Mouse (Mus musculus) forebrain, embryonic 15.5 days (tissue): Measurements from ENCODE around the gene 1700017D01Rik. TPM values are rescaled to one million over a fixed set of nuclear protein-coding genes. Genes with fewer than 3 reads are reported as not detected.
A peak's percentile ranks its signal among the peaks of the same experiment; 100 is the strongest.
"Not testable (repeated sequence)": the region's sequence is repeated elsewhere in the genome, so short reads cannot be mapped to it uniquely, and the experiment has no call there.

Experiments used
- ATAC-seq: fragments of 200-750 bp; cut with Nextera tagmentation; replicated peaks from 2 replicates; pipeline ENCODE4 v1.8.0; 2017; ENCODE audit warnings: mild to moderate bottlenecking, moderate TSS enrichment, moderate library complexity
- H3K27ac ChIP-seq: fragments of 300-500 bp; sonication (generic); replicated peaks from 2 replicates; pipeline ENCODE4 v1.5.1; 2015; ENCODE audit warnings: mild to moderate bottlenecking, inconsistent platforms
- H3K27me3 ChIP-seq: fragments of 300-500 bp; sonication (generic); 2 replicates; pipeline ENCODE4 v1.6.1; 2015; ENCODE audit warnings: inconsistent platforms
- H3K36me3 ChIP-seq: fragments of 300-500 bp; sonication (generic); 2 replicates; pipeline ENCODE4 v1.6.1; 2015; ENCODE audit warnings: mild to moderate bottlenecking, inconsistent platforms
- H3K4me1 ChIP-seq: fragments of 300-500 bp; sonication (generic); 2 replicates; pipeline ENCODE4 v1.6.1; 2015; ENCODE audit warnings: inconsistent platforms
- H3K4me2 ChIP-seq: fragments of 300-500 bp; sonication (generic); replicated peaks from 2 replicates; pipeline ENCODE4 v1.6.1; 2015; ENCODE audit warnings: mild to moderate bottlenecking, inconsistent platforms
- H3K4me3 ChIP-seq: fragments of 300-500 bp; sonication (generic); 2 replicates; pipeline ENCODE4 v1.5.1; 2015; ENCODE audit warnings: mild to moderate bottlenecking, inconsistent platforms
- H3K9ac ChIP-seq: fragments of 300-500 bp; sonication (generic); replicated peaks from 2 replicates; pipeline ENCODE4 v1.6.1; 2015; ENCODE audit warnings: mild to moderate bottlenecking, inconsistent platforms
- H3K9me3 ChIP-seq: fragments of 300-500 bp; sonication (generic); 2 replicates; pipeline ENCODE4 v1.6.1; 2016; ENCODE audit warnings: inconsistent platforms
- WGBS: fragments of 180-500 bp; shearing (Covaris S2); methylation state at CpG from one replicate; pipeline ENCODE4 v1.1.7; 2015; ENCODE audit warnings: mixed read lengths; 5-methylcytosine and 5-hydroxymethylcytosine counted together
- polyA plus RNA-seq: library from polyadenylated mRNA; unstranded; fragments of >200 nt; fragmentation: Nextera tagmentation; extraction: Ambion mirVana; gene quantifications from 2 replicates; pipeline ENCODE4 v1.2.1, GENCODE M21; 2015

The 1700017D01Rik gene
- not detected in 2 replicates for polyA plus RNA-seq

- not testable (repeated sequence) for H3K4me3 ChIP-seq, ATAC-seq, H3K4me1 ChIP-seq, H3K27me3 ChIP-seq, H3K9ac ChIP-seq, H3K27ac ChIP-seq, H3K9me3 ChIP-seq, H3K36me3 ChIP-seq, H3K4me2 ChIP-seq
- 85% methylated on average over 8 of the region's 8 CpGs for WGBS
Observed at GRCm38 (mm10) chr19:11130776-11131175, at the start of gene 1700017D01Rik. TSS of gene 1700017D01Rik (minus strand) at chr19:11130876.

GRCm38 (mm10) chr19:11177464-11177863, 46.8 kb upstream of the 1700017D01Rik start:
- H3K36me3 ChIP-seq = no peaks in the 10 kb centered on the region
- no peak overlapping the region for H3K4me3 ChIP-seq
- no peak overlapping the region for H3K9ac ChIP-seq
- no peak overlapping the region for H3K4me2 ChIP-seq
- no peak for ATAC-seq
- H3K4me1 ChIP-seq = no peaks in the 10 kb centered on the region
- 55% methylated on average over 2 of the region's 2 CpGs for WGBS
- H3K9me3 ChIP-seq = no peaks in the 10 kb centered on the region
- no peak overlapping the region for H3K27ac ChIP-seq
- no peaks in the 10 kb centered on the region for H3K27me3 ChIP-seq

- no peaks in the 10 kb centered on the region for H3K9me3 ChIP-seq
- ATAC-seq = no peak
- no peaks in the 10 kb centered on the region for H3K36me3 ChIP-seq
- no peak within 1 kb of the TSS for H3K4me3 ChIP-seq
- no peak within 1 kb of the TSS for H3K9ac ChIP-seq
- 35% methylated on average over 10 of the region's 10 CpGs for WGBS
- H3K27me3 ChIP-seq = no peaks in the 10 kb centered on the region
- H3K27ac ChIP-seq = no peak within 1 kb of the TSS
- no peak within 1 kb of the TSS for H3K4me2 ChIP-seq
- no peaks in the 10 kb centered on the region for H3K4me1 ChIP-seq
Observed at GRCm38 (mm10) chr19:11165172-11165571, 34.5 kb upstream of the 1700017D01Rik start, which contains the start of gene 1700025F22Rik. TSS of gene 1700025F22Rik (minus strand) at chr19:11165320.

GRCm38 (mm10) chr19:11157890-11158289, 27.2 kb upstream of the 1700017D01Rik start:
- not testable (repeated sequence) for H3K4me2 ChIP-seq, H3K9me3 ChIP-seq, H3K36me3 ChIP-seq, ATAC-seq, H3K9ac ChIP-seq, H3K27ac ChIP-seq, H3K27me3 ChIP-seq, H3K4me1 ChIP-seq, H3K4me3 ChIP-seq
- WGBS = 86% methylated on average over 5 of the region's 6 CpGs

GRCm38 (mm10) chr19:11135336-11135735, 4.7 kb upstream of the 1700017D01Rik start:
- H3K36me3 ChIP-seq = no peaks in the 10 kb centered on the region
- no peaks in the 10 kb centered on the region for H3K27me3 ChIP-seq
- no peaks in the 10 kb centered on the region for H3K9me3 ChIP-seq
- no peak overlapping the region for H3K9ac ChIP-seq
- H3K4me2 ChIP-seq = no peak overlapping the region
- H3K4me1 ChIP-seq = no peaks in the 10 kb centered on the region
- ATAC-seq = no peak
- H3K27ac ChIP-seq = no peak overlapping the region
- H3K4me3 ChIP-seq = no peak overlapping the region
- 77% methylated on average over 4 of the region's 4 CpGs for WGBS

GRCm38 (mm10) chr19:11134852-11135251, 4.2 kb upstream of the 1700017D01Rik start:
- no peak overlapping the region for H3K9ac ChIP-seq
- no peak overlapping the region for H3K27ac ChIP-seq
- H3K4me1 ChIP-seq = no peaks in the 10 kb centered on the region
- H3K27me3 ChIP-seq = no peaks in the 10 kb centered on the region
- no peaks in the 10 kb centered on the region for H3K9me3 ChIP-seq
- no peak overlapping the region for H3K4me2 ChIP-seq
- no peak overlapping the region for H3K4me3 ChIP-seq
- no peaks in the 10 kb centered on the region for H3K36me3 ChIP-seq
- 87% methylated on average over 2 of the region's 2 CpGs for WGBS
- no peak for ATAC-seq

GRCm38 (mm10) chr19:11129702-11130101, 974 bp downstream of the 1700017D01Rik start:
- no peak overlapping the region for H3K4me2 ChIP-seq
- no peaks in the 10 kb centered on the region for H3K36me3 ChIP-seq
- no peak overlapping the region for H3K9ac ChIP-seq
- no peaks in the 10 kb centered on the region for H3K27me3 ChIP-seq
- ATAC-seq = no peak
- no peak overlapping the region for H3K4me3 ChIP-seq
- H3K9me3 ChIP-seq = peaks cover 11% of the 10 kb centered on the region; the same call in 1 of the 2 replicates
- WGBS = 93% methylated on average over 1 of the region's 1 CpGs
- no peaks in the 10 kb centered on the region for H3K4me1 ChIP-seq
- H3K27ac ChIP-seq = no peak overlapping the region

GRCm38 (mm10) chr19:11121016-11121420, 9.7 kb downstream of the 1700017D01Rik start:
- Histone ChIP-seq H3K9ac (peak overlapping the region; percentile 33; the same call in 1 of the 2 replicates), H3K4me2 (peak overlapping the region; percentile 40), H3K4me3 (peak overlapping the region; percentile 39)
- H3K27ac ChIP-seq, H3K4me1 ChIP-seq, H3K36me3 ChIP-seq, H3K9me3 ChIP-seq, H3K27me3 ChIP-seq: not testable (repeated sequence)
- under 1% methylated on average over 15 of the region's 38 CpGs for WGBS
- ATAC-seq = peak; percentile 98

GRCm38 (mm10) chr19:11119338-11119737, 11.3 kb downstream of the 1700017D01Rik start:
- no peaks in the 10 kb centered on the region for H3K9me3 ChIP-seq
- ATAC-seq = no peak
- no peak overlapping the region for H3K4me3 ChIP-seq
- H3K9ac ChIP-seq = no peak overlapping the region
- no peak overlapping the region for H3K4me2 ChIP-seq
- H3K27me3 ChIP-seq = no peaks in the 10 kb centered on the region
- H3K27ac ChIP-seq = no peak overlapping the region
- no peaks in the 10 kb centered on the region for H3K36me3 ChIP-seq
- 85% methylated on average over 2 of the region's 2 CpGs for WGBS
- H3K4me1 ChIP-seq = no peaks in the 10 kb centered on the region

GRCm38 (mm10) chr19:11107746-11108145, 22.9 kb downstream of the 1700017D01Rik start:
- Histone ChIP-seq H3K36me3 (no peaks in the 10 kb centered on the region), H3K4me2 (no peak overlapping the region), H3K4me3 (no peak overlapping the region), H3K27me3 (no peaks in the 10 kb centered on the region), H3K9me3 (no peaks in the 10 kb centered on the region), H3K9ac (no peak overlapping the region), H3K4me1 (no peaks in the 10 kb centered on the region), H3K27ac (no peak overlapping the region)
- WGBS = 87% methylated on average over 3 of the region's 3 CpGs
- no peak for ATAC-seq

- 82% methylated on average over 1 of the region's 1 CpGs for WGBS
- Histone ChIP-seq H3K4me2 (no peak overlapping the region), H3K9ac (no peak overlapping the region), H3K4me1 (no peaks in the 10 kb centered on the region), H3K27ac (no peak overlapping the region), H3K27me3 (no peaks in the 10 kb centered on the region), H3K36me3 (no peaks in the 10 kb centered on the region), H3K4me3 (no peak overlapping the region), H3K9me3 (no peaks in the 10 kb centered on the region)
- no peak for ATAC-seq
Observed at GRCm38 (mm10) chr19:11101880-11102279, 28.8 kb downstream of the 1700017D01Rik start.

- no peaks in the 10 kb centered on the region for H3K36me3 ChIP-seq
- H3K9ac ChIP-seq = no peak overlapping the region
- no peak overlapping the region for H3K27ac ChIP-seq
- H3K9me3 ChIP-seq = no peaks in the 10 kb centered on the region
- 91% methylated on average over 3 of the region's 3 CpGs for WGBS
- H3K4me1 ChIP-seq = no peaks in the 10 kb centered on the region
- no peak overlapping the region for H3K4me2 ChIP-seq
- no peak overlapping the region for H3K4me3 ChIP-seq
- ATAC-seq = no peak
- H3K27me3 ChIP-seq = no peaks in the 10 kb centered on the region; the same call in 1 of the 2 replicates
Observed at GRCm38 (mm10) chr19:11098401-11098800, 32.3 kb downstream of the 1700017D01Rik start.

GRCm38 (mm10) chr19:11092131-11092530, 38.5 kb downstream of the 1700017D01Rik start:
- ATAC-seq, H3K36me3 ChIP-seq, H3K27me3 ChIP-seq, H3K27ac ChIP-seq, H3K9me3 ChIP-seq, H3K9ac ChIP-seq, H3K4me1 ChIP-seq: not testable (repeated sequence)
- Histone ChIP-seq H3K4me2 (peak overlapping the region; percentile 46), H3K4me3 (peak overlapping the region; percentile 31)
- WGBS = 4% methylated on average over 50 of the region's 50 CpGs
